Mouse (Mus musculus) thymus, postnatal 14 days (tissue): ENCODE measurements around the gene Arhgap23.

Source experiments
- DNase-seq: peaks from one replicate; pipeline ENCODE4 v3.0.0; 2021

Gene Arhgap23

GRCm38 (mm10) chr11:97415330-97415711 lies at the start of gene Arhgap23:
Arhgap23 (plus strand) TSS chr11:97415533.
- DNase-seq: no peak

- no peak for DNase-seq
Measured at GRCm38 (mm10) chr11:97365556-97365955, 49.8 kb upstream of the Arhgap23 start.

GRCm38 (mm10) chr11:97368501-97368900 lies 46.8 kb upstream of the Arhgap23 start:
- DNase-seq: no peak

GRCm38 (mm10) chr11:97370329-97371091 lies 44.8 kb upstream of the Arhgap23 start:
- no peak for DNase-seq

- DNase-seq: no peak
Measured at GRCm38 (mm10) chr11:97372159-97372864, 43.0 kb upstream of the Arhgap23 start.

- no peak for DNase-seq
Measured at GRCm38 (mm10) chr11:97373402-97373801, 41.9 kb upstream of the Arhgap23 start.

- no peak for DNase-seq
Measured at GRCm38 (mm10) chr11:97380036-97380435, 35.3 kb upstream of the Arhgap23 start.

GRCm38 (mm10) chr11:97383017-97383416 lies 32.3 kb upstream of the Arhgap23 start:
- no peak for DNase-seq

GRCm38 (mm10) chr11:97383764-97384163 lies 31.6 kb upstream of the Arhgap23 start:
- no peak for DNase-seq

- no peak for DNase-seq
Measured at GRCm38 (mm10) chr11:97387811-97388210, 27.5 kb upstream of the Arhgap23 start.

- no peak for DNase-seq
Measured at GRCm38 (mm10) chr11:97389127-97389526, 26.2 kb upstream of the Arhgap23 start.

GRCm38 (mm10) chr11:97393658-97394057 lies 21.7 kb upstream of the Arhgap23 start:
- no peak for DNase-seq

- no peak for DNase-seq
Measured at GRCm38 (mm10) chr11:97394146-97394545, 21.2 kb upstream of the Arhgap23 start.

- no peak for DNase-seq
Measured at GRCm38 (mm10) chr11:97398506-97398905, 16.8 kb upstream of the Arhgap23 start.

GRCm38 (mm10) chr11:97399958-97400710 lies 15.2 kb upstream of the Arhgap23 start:
- DNase-seq: peak; percentile 88

GRCm38 (mm10) chr11:97401082-97401481 lies 14.3 kb upstream of the Arhgap23 start:
- DNase-seq: peak; percentile 79

- DNase-seq: no peak
Measured at GRCm38 (mm10) chr11:97401686-97402435, 13.5 kb upstream of the Arhgap23 start.

GRCm38 (mm10) chr11:97402746-97403145 lies 12.6 kb upstream of the Arhgap23 start:
- no peak for DNase-seq

- no peak for DNase-seq
Measured at GRCm38 (mm10) chr11:97403614-97404183, 11.6 kb upstream of the Arhgap23 start.

GRCm38 (mm10) chr11:97404184-97404760 lies 11.1 kb upstream of the Arhgap23 start:
- DNase-seq: peak; percentile 73

- DNase-seq: peak; percentile 20
Measured at GRCm38 (mm10) chr11:97404761-97405190, 10.6 kb upstream of the Arhgap23 start.
